Mouse (Mus musculus) liver, postnatal 0 days (tissue): ENCODE measurements around the gene Gm13271.

Experiments
- CTCF ChIP-seq: sonication (generic); IDR thresholded peaks from 2 replicates; pipeline ENCODE4 v1.5.1; 2016; ENCODE audit warnings: antibody characterized with exemption, low read depth
- EP300 ChIP-seq: IDR thresholded peaks from 2 replicates; pipeline ENCODE4 v1.6.1; 2016; ENCODE audit warnings: antibody characterized with exemption, low read depth, mild to moderate bottlenecking

- TF ChIP-seq CTCF (no peak), EP300 (no peak)
Measured at GRCm38 (mm10) chr4:88723497-88724090, 31.1 kb upstream of the Gm13271 start.
